Mouse (Mus musculus): ENCODE results near the gene Timm8a2. TPM values are rescaled to one million over a fixed set of nuclear protein-coding genes. Genes with fewer than 3 reads are reported as not detected.

The Timm8a2 gene
- polyA plus RNA-seq, 1 experiment from 2014 or later = not detected

DNA sequence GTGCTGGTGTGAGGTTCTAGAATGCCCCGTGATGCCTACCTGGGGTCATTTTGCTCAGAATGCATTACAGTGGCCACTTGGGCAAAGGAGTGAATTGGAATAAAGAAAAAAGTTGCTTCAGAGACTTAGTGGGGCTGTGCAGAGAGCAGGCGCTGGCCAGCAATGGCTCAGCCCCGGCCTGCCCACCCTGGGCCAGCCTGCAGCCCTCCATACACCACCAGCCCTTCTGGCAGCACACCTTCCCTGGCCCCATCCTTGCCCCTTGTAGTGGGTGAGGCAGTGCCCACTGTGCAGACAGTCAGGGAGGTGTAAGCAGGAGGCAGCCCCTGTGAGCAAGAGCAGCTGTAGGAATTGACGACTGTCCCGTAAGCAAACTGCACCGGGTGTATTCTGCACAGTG, 13.9 kb upstream of the Timm8a2 start:
- H3K36me3 ChIP-seq (ENCODE audit: control insufficient read depth, insufficient read depth, low read length) = peaks cover 2% of the 10 kb centered on the region; the same call in 1 of the 2 replicates
- no peak for ATAC-seq

DNA sequence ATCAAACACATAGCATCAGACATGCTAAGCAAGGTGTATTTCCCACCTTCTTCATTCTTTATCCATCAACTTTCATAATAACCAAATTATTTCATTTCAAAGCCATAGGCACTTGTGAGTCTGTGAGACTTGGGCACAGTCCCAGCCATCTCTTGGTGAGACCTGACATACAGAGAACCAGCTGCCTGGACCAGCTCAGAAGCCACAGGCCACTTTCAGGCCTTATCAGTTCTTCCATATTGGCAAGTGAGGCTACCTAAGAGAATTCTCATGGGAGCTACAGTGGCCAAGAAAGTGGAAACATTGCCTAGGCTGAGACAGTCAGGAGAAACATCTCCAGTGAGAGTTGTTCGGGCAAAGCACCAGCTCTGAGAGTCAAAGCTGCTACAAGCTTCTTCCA, 11.4 kb upstream of the Timm8a2 start:
- H3K4me3 ChIP-seq (ENCODE audit: low read length) = no peak overlapping the region
- H3K36me3 ChIP-seq (ENCODE audit: control insufficient read depth, insufficient read depth, low read length) = peaks cover 2% of the 10 kb centered on the region; the same call in 1 of the 2 replicates
- WGBS = 94% methylated on average over 1 of the region's 1 CpGs
- H3K9me3 ChIP-seq (ENCODE audit: control insufficient read depth, low read length) = no peaks in the 10 kb centered on the region
- no peak overlapping the region for H3K27ac ChIP-seq (ENCODE audit: low read depth, low read length)
- no peaks in the 10 kb centered on the region for H3K4me1 ChIP-seq (ENCODE audit: control insufficient read depth, insufficient read depth, low read depth, low read length)
- H3K4me2 ChIP-seq (ENCODE audit: low read length) = no peak overlapping the region
- no peaks in the 10 kb centered on the region for H3K27me3 ChIP-seq (replicated peaks; ENCODE audit: control insufficient read depth, insufficient read depth, low read length)
- no peak for ATAC-seq
- no peak overlapping the region for H3K9ac ChIP-seq (ENCODE audit: low read depth, low read length)

More for the DNA sequence above, 13.9 kb upstream of the Timm8a2 start:
- Histone ChIP-seq H3K9ac (ENCODE audit: low read depth, low read length) (no peak overlapping the region), H3K9me3 (ENCODE audit: control insufficient read depth, low read length) (no peaks in the 10 kb centered on the region), H3K4me2 (ENCODE audit: low read length) (no peak overlapping the region), H3K4me1 (ENCODE audit: control insufficient read depth, insufficient read depth, low read depth, low read length) (no peaks in the 10 kb centered on the region), H3K27me3 (replicated peaks; ENCODE audit: control insufficient read depth, insufficient read depth, low read length) (no peaks in the 10 kb centered on the region), H3K27ac (ENCODE audit: low read depth, low read length) (no peak overlapping the region), H3K4me3 (ENCODE audit: low read length) (no peak overlapping the region)
- 99% methylated on average over 6 of the region's 6 CpGs for WGBS

DNA sequence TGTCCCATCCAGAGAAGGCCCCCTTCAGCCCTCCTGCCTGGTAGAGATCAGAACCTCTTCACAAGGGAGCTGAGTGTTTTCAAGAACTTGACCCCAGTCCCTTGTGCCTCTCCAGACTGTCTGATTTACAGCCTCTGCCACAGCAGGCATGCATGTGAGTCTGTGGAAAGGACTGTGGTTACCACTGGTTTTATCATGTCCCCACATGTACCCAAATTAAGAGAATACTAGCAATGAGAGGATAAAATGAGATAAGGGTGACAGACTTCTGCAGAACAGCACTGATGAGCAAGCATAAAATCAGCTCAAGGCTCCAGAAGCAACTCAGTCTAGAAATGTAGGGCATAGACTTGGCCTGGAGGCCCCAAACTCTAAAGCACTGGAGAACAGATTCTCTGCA, 10.5 kb upstream of the Timm8a2 start:
- Histone ChIP-seq H3K36me3 (ENCODE audit: control insufficient read depth, insufficient read depth, low read length) (peaks cover 2% of the 10 kb centered on the region; the same call in 1 of the 2 replicates), H3K27me3 (replicated peaks; ENCODE audit: control insufficient read depth, insufficient read depth, low read length) (no peaks in the 10 kb centered on the region), H3K9ac (ENCODE audit: low read depth, low read length) (no peak overlapping the region), H3K4me1 (ENCODE audit: control insufficient read depth, insufficient read depth, low read depth, low read length) (no peaks in the 10 kb centered on the region), H3K9me3 (ENCODE audit: control insufficient read depth, low read length) (no peaks in the 10 kb centered on the region), H3K4me3 (ENCODE audit: low read length) (no peak overlapping the region), H3K27ac (ENCODE audit: low read depth, low read length) (no peak overlapping the region), H3K4me2 (ENCODE audit: low read length) (no peak overlapping the region)
- ATAC-seq = no peak

DNA sequence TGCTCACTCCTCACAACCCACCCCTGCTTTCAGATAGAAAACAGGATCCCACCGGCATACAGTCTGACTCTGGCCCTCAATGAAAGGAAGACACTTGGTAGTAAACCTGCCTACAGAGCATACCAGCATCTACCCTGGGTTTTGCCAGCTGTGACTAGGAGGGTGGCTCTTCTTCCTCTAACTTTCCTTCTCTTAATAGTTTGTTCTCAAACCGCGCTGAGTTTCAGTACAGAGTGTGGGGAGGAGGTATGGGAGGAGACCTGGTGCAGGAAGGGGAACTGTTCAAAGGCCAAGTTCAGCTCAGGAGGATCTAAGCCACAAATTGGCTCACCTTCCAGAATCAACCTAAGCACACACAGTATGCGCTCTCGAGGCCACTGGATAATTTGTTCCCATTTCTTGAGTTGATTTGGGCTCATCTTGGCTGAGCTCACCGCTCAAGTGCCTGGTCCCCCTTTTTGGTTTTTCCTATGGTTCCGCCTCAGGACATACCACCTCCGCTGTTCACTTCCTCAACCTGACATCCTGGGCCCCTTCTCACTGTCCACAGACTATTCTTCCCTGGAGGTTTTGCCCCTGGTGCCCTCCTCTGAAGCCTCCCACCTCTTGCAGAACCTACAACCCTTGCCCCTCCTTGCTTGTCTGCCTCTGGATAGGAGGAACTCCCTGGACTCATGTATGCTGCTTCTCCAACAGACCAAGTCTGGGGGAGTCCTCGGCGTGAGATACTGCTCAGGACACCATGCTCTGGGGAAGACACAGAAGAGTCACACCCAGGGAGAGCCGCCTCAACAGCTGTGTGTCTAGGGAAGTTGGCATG, 5.3 kb upstream of the Timm8a2 start:
- H3K9me3 ChIP-seq (ENCODE audit: control insufficient read depth, low read length) = no peaks in the 10 kb centered on the region
- H3K4me3 ChIP-seq (ENCODE audit: low read length) = no peak overlapping the region
- H3K27me3 ChIP-seq (replicated peaks; ENCODE audit: control insufficient read depth, insufficient read depth, low read length) = no peaks in the 10 kb centered on the region
- no peaks in the 10 kb centered on the region for H3K4me1 ChIP-seq (ENCODE audit: control insufficient read depth, insufficient read depth, low read depth, low read length)
- no peak overlapping the region for H3K9ac ChIP-seq (ENCODE audit: low read depth, low read length)
- 94% methylated on average over 11 of the region's 11 CpGs for WGBS
- no peak overlapping the region for H3K4me2 ChIP-seq (ENCODE audit: low read length)
- no peak overlapping the region for H3K27ac ChIP-seq (ENCODE audit: low read depth, low read length)
- no peaks in the 10 kb centered on the region for H3K36me3 ChIP-seq (ENCODE audit: control insufficient read depth, insufficient read depth, low read length)
- ATAC-seq = no peak

DNA sequence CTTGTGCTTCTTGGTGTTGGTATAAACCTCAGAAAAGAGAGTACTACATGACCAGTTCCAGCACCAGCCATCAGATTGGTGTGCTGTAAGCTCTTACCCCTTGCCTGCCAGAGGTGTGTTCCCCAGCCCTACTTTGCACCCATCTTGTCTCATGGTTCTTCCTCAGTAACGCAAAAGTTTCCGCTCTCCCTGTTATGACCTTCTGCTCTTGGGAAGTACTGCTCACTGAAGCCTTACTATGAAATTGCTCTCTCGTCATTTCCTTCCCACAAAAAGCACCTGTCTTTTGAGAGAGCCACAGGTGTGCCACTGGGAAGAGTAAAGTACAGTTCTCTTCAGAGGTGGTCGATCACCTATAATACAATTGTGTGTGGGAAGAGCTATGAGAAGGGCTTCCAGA, 4.6 kb upstream of the Timm8a2 start:
- WGBS = 88% methylated on average over 4 of the region's 4 CpGs
- Histone ChIP-seq H3K9ac (ENCODE audit: low read depth, low read length) (no peak overlapping the region), H3K4me3 (ENCODE audit: low read length) (no peak overlapping the region), H3K4me2 (ENCODE audit: low read length) (no peak overlapping the region), H3K4me1 (ENCODE audit: control insufficient read depth, insufficient read depth, low read depth, low read length) (no peaks in the 10 kb centered on the region), H3K36me3 (ENCODE audit: control insufficient read depth, insufficient read depth, low read length) (no peaks in the 10 kb centered on the region), H3K9me3 (ENCODE audit: control insufficient read depth, low read length) (no peaks in the 10 kb centered on the region), H3K27ac (ENCODE audit: low read depth, low read length) (no peak overlapping the region), H3K27me3 (replicated peaks; ENCODE audit: control insufficient read depth, insufficient read depth, low read length) (no peaks in the 10 kb centered on the region)
- no peak for ATAC-seq

DNA sequence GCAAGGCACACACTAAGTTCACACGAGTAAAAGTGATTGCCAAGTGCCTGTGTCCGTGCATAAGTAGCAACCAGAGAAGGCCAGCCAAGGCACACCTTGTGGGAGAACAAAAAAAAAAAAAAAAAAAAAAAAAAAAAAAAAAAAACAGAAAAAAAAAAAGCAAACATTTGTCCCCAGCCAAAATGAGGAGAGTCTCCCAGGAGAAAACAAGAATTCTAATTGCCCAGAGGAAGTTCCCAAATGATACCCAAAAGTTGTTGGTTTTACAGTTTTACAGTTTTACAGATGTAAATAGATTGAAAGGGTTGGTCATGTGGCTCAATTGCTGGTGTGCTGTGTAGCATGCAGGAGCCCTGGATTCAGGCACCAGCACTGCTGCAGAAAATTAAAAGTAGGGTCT, 2.4 kb upstream of the Timm8a2 start:
- no peaks in the 10 kb centered on the region for H3K36me3 ChIP-seq (ENCODE audit: control insufficient read depth, insufficient read depth, low read length)
- H3K4me2 ChIP-seq (ENCODE audit: low read length) = no peak overlapping the region
- WGBS = 87% methylated on average over 2 of the region's 2 CpGs
- H3K27me3 ChIP-seq (replicated peaks; ENCODE audit: control insufficient read depth, insufficient read depth, low read length) = no peaks in the 10 kb centered on the region
- H3K9ac ChIP-seq (ENCODE audit: low read depth, low read length) = no peak overlapping the region
- no peak for ATAC-seq
- H3K4me3 ChIP-seq (ENCODE audit: low read length) = no peak overlapping the region
- H3K4me1 ChIP-seq (ENCODE audit: control insufficient read depth, insufficient read depth, low read depth, low read length) = no peaks in the 10 kb centered on the region
- no peak overlapping the region for H3K27ac ChIP-seq (ENCODE audit: low read depth, low read length)
- no peaks in the 10 kb centered on the region for H3K9me3 ChIP-seq (ENCODE audit: control insufficient read depth, low read length)

DNA sequence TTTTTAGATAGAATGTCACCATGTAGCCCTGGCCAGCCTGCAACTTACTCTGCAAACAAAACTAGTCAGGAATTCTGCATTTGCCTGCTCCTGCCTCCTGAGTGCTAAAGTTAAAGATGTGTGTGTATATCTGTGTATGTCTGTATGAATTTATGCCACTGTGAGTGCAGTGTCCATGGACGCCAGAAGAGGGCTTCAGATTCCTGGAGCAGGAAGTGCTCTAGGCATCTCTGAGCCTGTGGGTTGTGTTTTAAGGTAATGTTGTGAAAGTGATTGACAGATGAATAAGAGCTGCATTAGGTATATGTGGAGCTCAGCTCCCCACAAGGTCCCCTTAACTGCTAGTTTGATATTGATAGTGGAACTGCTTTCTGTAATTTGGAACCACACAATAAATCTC, 707 bp downstream of the Timm8a2 start:
- Histone ChIP-seq H3K27me3 (replicated peaks; ENCODE audit: control insufficient read depth, insufficient read depth, low read length) (no peaks in the 10 kb centered on the region), H3K4me2 (ENCODE audit: low read length) (no peak overlapping the region), H3K4me3 (ENCODE audit: low read length) (no peak overlapping the region), H3K36me3 (ENCODE audit: control insufficient read depth, insufficient read depth, low read length) (no peaks in the 10 kb centered on the region), H3K27ac (ENCODE audit: low read depth, low read length) (no peak overlapping the region), H3K9me3 (ENCODE audit: control insufficient read depth, low read length) (no peaks in the 10 kb centered on the region), H3K9ac (ENCODE audit: low read depth, low read length) (no peak overlapping the region), H3K4me1 (ENCODE audit: control insufficient read depth, insufficient read depth, low read depth, low read length) (no peaks in the 10 kb centered on the region)
- WGBS = 100% methylated on average over 1 of the region's 1 CpGs
- no peak for ATAC-seq

DNA sequence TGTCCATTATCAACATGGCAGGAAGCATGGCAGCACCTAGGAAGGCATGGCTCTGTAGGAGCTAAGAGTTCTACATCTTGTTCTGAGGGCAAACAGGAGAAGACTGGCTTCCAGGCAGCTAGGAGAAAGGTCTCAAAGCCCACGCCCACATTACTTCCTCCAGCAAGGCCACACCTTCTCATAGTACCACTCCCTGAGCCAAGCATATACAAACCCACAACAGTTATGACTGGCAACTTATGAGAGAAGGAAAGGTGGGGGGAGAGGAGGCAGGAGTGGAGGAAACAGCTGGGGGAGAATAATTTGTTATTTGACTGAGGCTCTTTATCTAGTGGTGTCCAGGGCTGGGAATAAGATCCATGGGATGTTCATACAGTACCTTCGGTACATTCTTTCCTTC, 1.4 kb downstream of the Timm8a2 start:
- H3K27ac ChIP-seq (ENCODE audit: low read depth, low read length) = no peak overlapping the region
- H3K9ac ChIP-seq (ENCODE audit: low read depth, low read length) = no peak overlapping the region

DNA sequence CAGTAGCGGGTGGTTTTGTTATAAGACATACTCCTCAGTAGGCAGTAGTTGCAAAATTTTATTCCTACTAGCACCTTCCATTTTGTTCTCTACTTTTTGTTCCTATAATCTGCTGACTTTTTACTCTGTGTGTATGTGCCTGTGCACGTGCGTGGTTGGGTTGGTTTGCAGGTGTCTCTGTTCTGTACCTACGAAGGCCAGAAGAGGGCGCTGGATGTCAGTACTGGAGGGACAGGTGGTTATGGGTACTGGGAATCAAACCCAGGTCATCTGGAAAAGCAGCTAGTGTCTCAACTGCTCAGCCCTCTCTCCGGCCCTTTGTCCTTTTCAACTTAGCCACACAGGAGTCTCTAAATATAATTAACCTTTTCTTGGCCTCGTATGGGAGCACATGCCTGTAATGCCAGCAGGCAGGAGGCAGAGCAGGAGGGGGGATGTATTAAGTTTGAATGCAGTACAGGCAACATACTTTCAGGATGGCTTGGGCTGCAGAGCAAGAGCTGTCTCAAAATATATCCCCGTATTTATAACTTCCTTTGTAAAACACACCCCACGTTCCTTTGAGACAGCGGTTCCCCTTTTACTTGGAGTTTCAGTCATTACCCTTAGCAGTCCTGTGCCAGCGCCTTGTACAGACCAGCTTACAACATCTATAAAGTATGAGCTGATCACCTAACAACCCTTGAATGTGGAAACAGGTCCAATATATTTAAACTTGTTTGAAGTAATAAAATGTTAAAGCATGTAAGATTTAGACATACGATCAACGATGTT, 4.6 kb downstream of the Timm8a2 start:
- Histone ChIP-seq H3K4me2 (ENCODE audit: low read length) (no peak overlapping the region), H3K9me3 (ENCODE audit: control insufficient read depth, low read length) (no peaks in the 10 kb centered on the region), H3K27me3 (replicated peaks; ENCODE audit: control insufficient read depth, insufficient read depth, low read length) (no peaks in the 10 kb centered on the region), H3K36me3 (ENCODE audit: control insufficient read depth, insufficient read depth, low read length) (no peaks in the 10 kb centered on the region), H3K4me1 (ENCODE audit: control insufficient read depth, insufficient read depth, low read depth, low read length) (no peaks in the 10 kb centered on the region), H3K4me3 (ENCODE audit: low read length) (no peak overlapping the region), H3K27ac (ENCODE audit: low read depth, low read length) (no peak overlapping the region), H3K9ac (ENCODE audit: low read depth, low read length) (no peak overlapping the region)
- 87% methylated on average over 13 of the region's 13 CpGs for WGBS
- no peak for ATAC-seq

More for the DNA sequence above, 1.4 kb downstream of the Timm8a2 start:
- no peaks in the 10 kb centered on the region for H3K27me3 ChIP-seq (replicated peaks; ENCODE audit: control insufficient read depth, insufficient read depth, low read length)
- H3K4me1 ChIP-seq (ENCODE audit: control insufficient read depth, insufficient read depth, low read depth, low read length) = no peaks in the 10 kb centered on the region
- H3K9me3 ChIP-seq (ENCODE audit: control insufficient read depth, low read length) = no peaks in the 10 kb centered on the region
- no peak overlapping the region for H3K4me2 ChIP-seq (ENCODE audit: low read length)
- 84% methylated on average over 2 of the region's 2 CpGs for WGBS
- H3K4me3 ChIP-seq (ENCODE audit: low read length) = no peak overlapping the region
- H3K36me3 ChIP-seq (ENCODE audit: control insufficient read depth, insufficient read depth, low read length) = no peaks in the 10 kb centered on the region
- no peak for ATAC-seq

Data from hindbrain, embryonic 16.5 days (tissue).